Comparison of ENCODE assay signal across 8 mouse cellular contexts in the genomic region with DNA sequence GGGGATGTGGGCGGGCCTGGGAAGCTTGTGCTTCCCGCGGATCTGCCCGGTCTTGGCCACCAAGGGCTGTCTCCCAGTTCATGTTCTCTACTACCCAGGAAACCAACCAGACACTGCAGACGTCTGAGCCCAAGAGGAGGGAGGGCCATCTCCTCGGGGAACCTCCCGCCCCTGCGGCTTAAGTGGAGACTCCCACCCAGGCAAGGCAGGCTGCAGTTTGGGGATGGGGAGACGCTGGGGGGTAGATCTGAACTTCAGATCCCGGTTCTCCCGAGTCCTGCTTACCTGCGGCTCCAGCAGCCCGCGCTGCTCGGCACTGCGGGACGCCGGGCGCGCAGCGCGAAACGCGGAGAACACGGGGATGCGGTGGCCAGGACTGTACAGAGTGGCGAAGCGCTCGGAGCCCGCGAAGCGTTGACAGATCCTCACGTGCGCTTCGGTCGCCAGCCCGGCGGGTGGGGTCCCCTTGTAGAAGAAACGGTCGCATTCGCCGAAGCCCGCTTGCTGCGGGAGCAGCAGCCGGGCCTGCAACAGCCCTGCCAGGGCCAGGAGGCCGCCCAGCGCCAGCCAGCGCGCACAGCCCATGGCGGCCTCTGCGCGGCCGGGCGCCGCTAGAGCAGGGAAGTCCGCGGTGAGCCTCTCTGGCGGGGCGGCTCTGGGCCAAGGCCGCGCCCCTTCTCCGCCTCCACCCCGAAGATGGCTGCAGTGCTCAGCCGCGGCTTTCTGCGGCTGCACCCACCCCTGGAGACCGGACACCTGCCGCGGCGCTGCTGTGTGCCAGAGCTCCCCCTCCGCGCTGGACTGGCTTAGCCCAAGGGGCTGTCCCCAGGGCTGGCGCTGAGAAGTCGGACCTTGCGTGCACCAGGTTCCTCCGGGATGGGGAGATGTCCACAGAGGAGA. TPM values are rescaled to one million over a fixed set of nuclear protein-coding genes. Genes with fewer than 3 reads are reported as not detected.
DNase-seq lines count a peak whose midpoint lies in the region; ATAC-seq lines count a peak whose summit lies in the region.

No protein-coding gene starts in this region.

- peak overlapping the region; percentile 71 for H3K4me3 ChIP-seq in hindbrain, embryonic 12.5 days

- H3K36me3 ChIP-seq in hindbrain, embryonic 12.5 days: no peaks in the 10 kb centered on the region

- peaks cover 17% of the 10 kb centered on the region for H3K4me1 ChIP-seq in hindbrain, embryonic 12.5 days

- no peaks in the 10 kb centered on the region for H3K9me3 ChIP-seq in hindbrain, embryonic 12.5 days (replicated peaks)

- H3K27ac ChIP-seq in hindbrain, embryonic 12.5 days: peak overlapping the region; percentile 79

- peak; percentile 85 for DNase-seq in MN1 (ENCODE audit: low spot score)
- peak; percentile 92 for DNase-seq in cerebellum, adult 9-11 months
- peak; percentile 70 to 80 for DNase-seq in frontal cortex, postnatal 10 days (ENCODE audit: low spot score in 2 of 2)
- DNase-seq in layer of hippocampus, postnatal 25 days (ENCODE audit: extremely low spot score in 1 of 2, low spot score in 1 of 2): peak; percentile 54 to 85
- peak; percentile 87 for DNase-seq in lung, postnatal 14 days
- peak; percentile 87 for DNase-seq in ovary, postnatal 36 days (ENCODE audit: low spot score)
- DNase-seq in thymus, postnatal 14 days: peak; percentile 80

- peaks cover 10% of the 10 kb centered on the region for H3K27me3 ChIP-seq in hindbrain, embryonic 12.5 days

- 1% methylated on average over 74 of the region's 76 CpGs for WGBS in hindbrain, embryonic 12.5 days

- H3K9ac ChIP-seq in hindbrain, embryonic 12.5 days: peak overlapping the region; percentile 81

- peak overlapping the region; percentile 79 for H3K4me2 ChIP-seq in hindbrain, embryonic 12.5 days (replicated peaks)

- peak; percentile 94 for ATAC-seq in hindbrain, embryonic 12.5 days (ENCODE audit: low FRiP score)

RNA-seq across cellular contexts. Expression of gene Endod1, which starts 0.7 kb away (rescaled TPM):
- polyA plus RNA-seq in hindbrain, embryonic 12.5 days (2016; fragmentation: Nextera tagmentation; extraction: Ambion mirVana): 11.0 and 11.9 TPM in 2 replicates
- 10 to 100 TPM; 62.7 to 74.4 TPM for total RNA-seq in layer of hippocampus, postnatal 25 days (2021)

Comparison
In these comparisons a context has a peak if more than half of its experiments do, and no peak if none do; other contexts are left out.
1. Peak in every context shown above with its lines: DNase-seq, ATAC-seq, H3K4me3 ChIP-seq and H3K27ac ChIP-seq.